Mouse (Mus musculus): ENCODE data around the gene Klf11.

DNA sequence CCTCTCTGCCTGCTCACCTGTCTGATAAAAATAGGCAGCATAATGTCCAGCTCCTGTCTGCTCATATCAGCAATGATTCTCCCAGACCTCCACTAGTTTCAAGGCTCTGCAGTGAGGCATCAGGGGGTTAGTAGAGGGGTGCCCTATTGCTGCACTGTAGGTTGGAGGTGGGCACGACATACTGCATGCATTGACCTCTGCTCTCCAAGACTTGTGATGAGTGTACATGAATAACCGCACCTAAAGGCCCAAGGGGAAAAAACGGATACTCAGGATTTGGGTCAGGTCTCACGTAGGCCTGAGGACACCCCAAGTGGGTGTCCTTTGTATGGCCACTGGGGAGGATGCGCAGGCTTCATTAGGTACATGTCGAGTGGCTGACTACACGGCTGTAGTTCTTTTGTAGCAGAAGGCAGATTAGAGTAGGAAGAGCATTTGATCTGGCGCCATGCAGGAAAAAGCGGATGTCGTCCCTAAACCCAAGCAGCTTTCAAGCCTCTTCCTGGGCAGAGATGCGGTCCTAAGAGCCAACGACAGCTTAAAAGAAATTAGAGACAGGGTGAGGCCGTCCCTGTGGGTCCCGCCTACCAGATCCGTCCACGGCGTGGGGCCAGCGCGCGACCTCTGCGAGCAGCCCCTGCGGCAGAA lies 535 bp upstream of the Klf11 start:
- no peak for TF ChIP-seq CTCF (conservative IDR thresholded peaks at IDR 0.05; ENCODE audit: low read length)
- no peak for TF ChIP-seq POU5F1 (IDR thresholded peaks at IDR 0.05; ENCODE audit: borderline replicate concordance, low read length)
- TF ChIP-seq NANOG (IDR thresholded peaks at IDR 0.05; ENCODE audit: borderline replicate concordance, low read length): no peak
